Mouse (Mus musculus) kidney, postnatal 4 days (tissue): ENCODE results near the gene Rundc1.
A peak's percentile ranks its signal among the peaks of the same experiment; 100 is the strongest.
"Not testable (repeated sequence)": the region's sequence is repeated elsewhere in the genome, so short reads cannot be mapped to it uniquely, and the experiment has no call there.

Source experiments
- DNase-seq, 2 experiments: peaks; one replicate each; pipeline ENCODE4 v3.0.0; 2021; ENCODE audit warnings: mixed read lengths in 2 of 2

Gene Rundc1

DNA sequence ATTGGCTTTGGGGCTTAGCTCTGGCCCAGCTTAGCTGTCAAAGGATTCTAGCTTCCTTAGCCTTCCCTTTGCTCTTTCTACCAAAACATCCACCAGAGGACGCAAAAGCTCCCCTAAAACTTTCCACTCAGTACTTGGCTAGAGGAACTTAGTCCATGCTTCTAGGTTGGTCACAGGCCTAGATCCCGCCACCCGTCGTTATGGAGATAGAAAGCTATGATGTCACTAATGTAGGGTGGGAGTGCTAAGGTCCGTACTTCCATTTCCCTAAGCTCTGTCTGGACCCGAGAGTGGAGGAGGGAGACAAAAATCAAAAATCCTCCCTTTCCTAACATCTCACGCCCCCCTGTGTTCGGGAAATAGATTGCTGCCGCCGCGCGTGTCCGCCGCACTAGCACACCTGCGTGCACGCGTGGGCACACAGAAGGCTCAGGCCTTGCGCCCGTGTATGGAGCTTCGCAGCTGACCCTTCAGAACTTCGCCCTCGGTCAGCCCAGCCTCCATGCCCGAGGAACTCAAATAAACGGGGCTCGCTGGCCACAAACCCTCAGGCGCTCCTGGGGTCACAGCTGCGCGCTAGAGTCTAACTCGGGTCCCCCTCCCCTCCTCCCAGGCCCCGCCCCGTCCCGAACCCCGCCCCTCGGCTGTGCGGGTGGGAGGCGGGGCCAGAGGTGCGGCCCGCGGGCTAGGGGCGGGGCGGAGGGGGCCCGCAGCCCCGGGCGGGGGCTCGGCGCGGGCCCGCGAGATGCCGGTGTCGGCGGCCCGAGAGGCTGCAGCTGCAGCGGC is 42.8 kb downstream of the Rundc1 start:
- DNase-seq: peak; percentile 81 to 87

DNA sequence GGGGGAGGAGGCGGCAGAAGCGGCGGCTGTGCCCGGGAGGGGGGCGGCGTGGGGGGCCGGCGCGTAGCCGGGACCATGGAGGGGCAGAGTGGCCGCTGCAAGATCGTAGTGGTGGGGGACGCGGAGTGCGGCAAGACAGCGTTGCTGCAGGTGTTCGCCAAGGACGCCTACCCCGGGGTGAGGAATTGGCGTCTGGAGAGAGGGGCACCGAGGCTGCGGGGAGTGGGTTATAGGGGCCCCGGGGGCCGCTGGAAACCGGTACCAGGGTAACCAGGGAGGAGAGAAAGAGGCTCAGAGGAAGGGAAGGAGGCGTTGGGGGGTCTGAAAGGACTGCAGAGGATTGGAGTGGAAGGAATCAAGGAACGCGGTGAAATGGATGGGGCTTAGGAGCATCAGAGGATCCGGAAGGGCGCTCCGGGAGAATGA is 43.4 kb downstream of the Rundc1 start:
- no peak for DNase-seq

DNA sequence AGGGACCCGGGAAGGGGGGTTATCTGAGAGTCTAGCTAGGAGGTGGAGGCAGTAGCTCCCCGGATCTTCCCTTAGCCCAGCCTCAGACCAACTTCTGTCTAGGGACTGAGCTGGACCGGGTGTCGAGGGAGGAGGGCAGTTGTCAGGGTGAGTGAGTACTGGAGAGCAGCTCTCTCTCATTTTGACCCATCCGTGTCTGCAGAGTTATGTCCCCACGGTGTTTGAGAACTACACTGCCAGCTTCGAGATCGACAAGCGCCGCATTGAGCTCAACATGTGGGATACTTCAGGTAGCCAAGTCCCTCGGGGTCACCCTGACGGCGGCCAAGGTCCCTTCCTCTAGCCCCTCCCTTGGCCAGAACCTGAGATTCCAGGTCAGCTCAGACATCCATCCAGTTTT is 43.8 kb downstream of the Rundc1 start:
- DNase-seq: no peak

DNA sequence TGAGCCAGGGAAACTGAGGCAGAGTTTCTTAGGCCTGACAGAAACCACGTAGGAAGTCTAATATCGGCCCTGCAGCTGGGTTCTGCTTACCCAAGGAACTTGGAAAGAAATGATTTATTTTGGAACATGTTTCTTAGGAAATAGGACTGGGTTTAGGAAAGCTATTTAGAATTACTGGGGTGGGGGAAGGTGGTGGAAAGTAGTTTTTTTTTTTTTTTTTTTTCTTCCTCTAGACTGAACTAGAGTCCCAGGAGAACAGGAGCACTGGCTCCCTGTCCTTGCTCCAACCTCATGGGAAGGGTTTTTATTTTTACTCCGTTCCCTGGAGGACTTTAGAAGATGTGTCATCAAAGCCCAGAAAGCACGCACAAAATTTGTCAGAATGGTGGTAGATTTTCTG is 44.3 kb downstream of the Rundc1 start:
- DNase-seq: no peak

DNA sequence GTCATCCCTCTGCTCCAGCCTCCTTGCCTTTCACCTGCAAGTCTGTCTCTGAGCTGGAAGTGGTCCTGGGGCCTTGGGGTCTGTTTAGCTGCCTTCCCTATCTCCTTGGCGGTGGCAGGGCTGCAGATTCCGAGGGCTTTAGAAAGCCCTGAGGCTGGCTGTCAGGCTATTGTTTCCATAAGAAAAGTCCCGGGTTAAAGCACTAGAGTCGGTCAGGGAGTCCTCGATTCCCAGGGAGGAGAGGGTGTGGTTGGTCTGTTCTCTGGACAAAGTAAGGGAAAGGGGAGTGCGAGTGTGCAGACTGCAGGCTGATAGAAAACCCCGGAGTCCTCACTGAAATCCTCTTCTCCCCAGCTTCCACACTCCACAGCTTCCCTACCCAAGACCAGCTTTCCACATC is 45.3 kb downstream of the Rundc1 start:
- no peak for DNase-seq

DNA sequence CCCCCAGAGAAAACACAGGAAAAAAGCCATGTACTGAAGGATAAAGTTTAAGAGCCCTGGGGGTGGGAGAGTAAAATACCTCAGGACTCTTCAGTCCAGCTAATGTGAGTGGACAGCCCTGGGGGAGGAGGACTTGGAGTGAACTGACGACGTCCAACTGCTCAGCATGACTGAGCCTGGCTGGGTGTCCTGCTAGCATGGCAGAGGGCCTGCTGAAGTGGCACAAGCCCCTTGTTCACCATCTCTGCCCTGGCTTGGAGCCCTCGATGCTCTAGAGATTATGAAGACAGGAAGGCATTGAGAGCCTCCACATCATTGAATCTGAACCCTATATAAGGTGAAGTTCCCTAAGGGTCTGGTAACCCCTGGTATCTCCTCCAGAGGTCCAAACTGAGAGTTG is 47.0 kb downstream of the Rundc1 start:
- no peak for DNase-seq

DNA sequence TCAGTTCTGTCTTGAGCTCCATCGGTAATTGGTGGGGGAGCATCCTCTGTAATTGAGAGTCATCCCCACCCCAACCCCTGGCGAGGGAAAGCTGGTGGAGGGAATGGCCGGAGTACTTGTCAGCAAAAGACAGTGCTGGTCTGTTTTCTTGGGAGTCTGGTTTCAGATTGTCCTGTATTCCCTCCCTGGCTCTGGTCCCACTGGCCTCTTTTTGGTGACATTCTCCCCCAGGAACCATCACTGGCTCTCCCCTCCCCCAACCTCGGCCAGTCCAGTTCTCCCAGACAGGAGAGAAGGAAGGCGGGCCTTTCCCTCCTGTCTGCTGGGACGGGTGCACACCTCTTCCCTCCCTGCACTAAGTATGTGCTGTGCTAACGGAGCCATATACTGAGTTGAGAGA is 47.5 kb downstream of the Rundc1 start:
- peak in 1 of 2 experiments; percentile 37 for DNase-seq

DNA sequence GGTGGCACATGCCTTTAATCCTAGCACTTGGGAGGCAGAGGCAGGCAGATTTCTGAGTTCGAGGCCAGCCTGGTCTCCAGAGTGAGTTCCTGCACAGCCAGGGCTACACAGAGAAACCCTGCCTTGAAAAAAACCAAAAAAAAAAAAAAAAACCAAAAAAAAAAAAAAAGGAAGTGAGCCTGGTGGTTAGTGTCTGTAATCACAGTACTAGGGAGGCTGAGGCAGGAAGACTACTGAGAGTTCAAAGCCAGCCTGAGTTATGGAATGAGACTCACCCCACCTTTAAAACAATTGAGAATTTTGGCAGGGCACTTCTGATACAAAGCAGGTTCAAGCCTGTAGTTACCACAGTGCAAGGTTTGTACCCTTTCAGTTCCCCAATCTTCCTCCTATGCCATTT is 48.8 kb downstream of the Rundc1 start:
- DNase-seq: not testable (repeated sequence)

DNA sequence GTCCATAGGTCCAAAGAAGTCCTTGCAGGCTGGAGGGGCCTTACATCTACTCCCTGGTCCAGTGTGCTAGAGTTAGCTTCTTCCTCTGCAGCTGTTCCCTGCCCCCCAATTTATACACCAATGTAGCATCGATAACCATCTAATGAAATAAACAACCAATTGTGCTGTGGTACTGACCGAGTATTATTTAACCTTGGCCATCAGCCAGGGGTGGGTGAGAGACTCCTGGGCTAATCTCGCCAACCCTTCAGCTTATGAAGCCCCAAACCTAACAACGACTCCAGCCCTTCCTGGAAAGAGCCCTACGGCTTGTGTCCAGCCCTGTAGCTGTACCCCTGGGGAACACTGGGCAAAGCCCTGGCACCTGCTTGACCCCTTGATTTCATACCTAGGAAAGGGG is 49.4 kb downstream of the Rundc1 start:
- DNase-seq: no peak

DNA sequence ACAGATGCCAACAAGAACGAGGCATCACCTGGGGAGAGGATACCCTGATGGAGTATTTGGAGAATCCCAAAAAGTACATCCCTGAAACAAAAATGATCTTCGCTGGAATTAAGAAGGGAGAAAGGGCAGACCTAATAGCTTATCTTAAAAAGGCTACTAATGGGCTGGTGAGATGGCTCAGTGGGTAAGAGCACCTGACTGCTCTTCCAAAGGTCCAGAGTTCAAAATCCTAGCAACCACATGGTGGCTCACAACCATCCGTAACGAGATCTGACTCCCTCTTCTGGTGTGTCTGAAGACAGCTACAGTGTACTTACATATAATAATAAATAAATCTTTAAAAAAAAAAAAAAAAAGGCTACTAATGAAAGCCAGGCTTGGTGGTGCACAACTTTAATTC is 51.5 kb downstream of the Rundc1 start:
- DNase-seq: not testable (repeated sequence)

DNA sequence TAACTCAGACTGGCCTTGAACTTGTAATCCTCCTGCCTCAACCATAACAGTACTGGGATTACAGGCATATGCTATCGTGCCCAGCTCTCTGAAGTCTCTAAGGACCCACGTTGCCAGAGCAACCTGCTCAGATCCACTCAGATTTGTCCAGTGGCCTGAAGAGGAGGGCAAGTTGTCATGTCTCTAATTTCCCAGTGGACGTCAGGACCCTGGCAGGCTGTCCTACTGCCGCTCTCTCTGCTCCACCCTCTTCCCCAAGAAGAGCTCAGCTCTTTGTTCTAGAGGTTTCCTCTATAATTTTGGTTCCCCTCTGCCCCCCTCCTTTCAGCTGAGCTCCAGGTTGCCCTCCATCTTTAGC is 52.3 kb downstream of the Rundc1 start:
- no peak for DNase-seq

DNA sequence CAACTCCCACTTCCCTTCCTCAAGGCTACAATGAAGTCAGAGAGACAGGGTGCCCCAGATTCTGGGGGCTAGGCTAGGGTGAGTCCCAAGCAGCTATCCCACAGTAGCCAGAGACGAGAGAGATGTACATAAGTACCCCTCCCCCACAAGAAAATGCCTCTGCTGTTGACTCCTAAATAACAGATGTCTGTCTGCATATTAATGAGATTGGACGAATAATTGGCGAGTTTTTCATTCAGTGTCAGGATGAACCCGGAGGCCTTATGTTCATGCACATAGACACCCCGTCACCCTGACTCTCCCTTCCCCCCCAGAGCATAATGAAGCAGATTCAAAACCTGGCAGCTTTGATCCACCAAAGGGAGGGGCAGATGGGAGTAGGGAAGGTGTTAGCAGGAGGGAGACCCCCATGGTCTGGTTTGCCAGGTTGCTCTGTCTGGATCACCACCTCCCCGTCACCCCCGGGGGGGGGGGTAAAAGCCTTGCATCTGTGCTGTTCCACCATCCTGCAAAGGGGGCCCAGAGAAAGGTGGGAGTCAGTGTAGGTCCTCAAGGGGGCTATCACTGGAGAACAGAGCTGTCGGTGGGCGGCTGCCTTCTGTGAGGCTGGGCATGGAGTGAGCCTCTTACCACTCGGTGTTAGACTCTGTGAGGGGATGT is 52.8 kb downstream of the Rundc1 start:
- DNase-seq: no peak

DNA sequence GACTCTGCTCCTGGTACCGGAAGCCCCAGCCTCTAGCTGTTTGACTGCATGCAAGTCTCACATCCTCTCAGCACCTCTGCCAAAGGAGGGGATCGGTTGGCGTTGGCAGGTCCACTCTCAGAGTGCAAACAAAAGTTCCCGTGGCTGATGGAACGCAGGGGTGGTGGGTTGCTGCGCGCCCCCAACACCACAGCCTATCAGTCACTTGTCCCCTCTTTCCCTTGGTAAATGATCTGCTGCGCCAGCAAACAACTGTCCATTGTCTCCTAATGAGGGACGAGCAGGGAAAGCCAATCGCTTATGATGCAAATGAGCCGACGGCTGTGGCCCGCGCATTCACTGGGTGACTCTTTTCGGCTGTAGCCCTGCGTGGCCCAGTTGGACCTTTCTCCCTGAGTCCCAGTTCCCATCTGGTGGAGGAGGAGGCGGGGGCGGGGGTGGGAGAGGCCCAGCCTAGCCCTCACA is 54.3 kb downstream of the Rundc1 start:
- peak in 1 of 2 experiments; percentile 24 for DNase-seq

DNA sequence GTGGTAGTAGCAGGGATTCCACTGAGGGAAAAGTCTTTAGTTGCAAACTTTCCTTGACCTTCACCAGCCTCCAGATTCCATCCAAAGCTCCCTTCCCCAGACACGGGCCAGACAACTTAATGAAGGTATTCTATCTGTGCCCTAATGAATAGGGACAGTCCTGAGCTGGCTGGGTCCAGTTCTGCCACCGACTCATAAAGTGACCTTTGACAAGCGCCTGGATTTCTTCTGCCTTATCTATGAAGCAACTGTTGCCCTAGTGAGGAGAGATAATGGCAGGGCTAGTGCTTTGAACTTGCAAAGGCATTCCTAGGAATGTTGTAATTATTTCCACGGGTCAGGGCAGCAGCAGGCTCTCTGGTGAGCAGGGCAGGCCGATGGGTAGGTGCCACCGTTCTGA is 56.0 kb downstream of the Rundc1 start:
- DNase-seq: no peak

DNA sequence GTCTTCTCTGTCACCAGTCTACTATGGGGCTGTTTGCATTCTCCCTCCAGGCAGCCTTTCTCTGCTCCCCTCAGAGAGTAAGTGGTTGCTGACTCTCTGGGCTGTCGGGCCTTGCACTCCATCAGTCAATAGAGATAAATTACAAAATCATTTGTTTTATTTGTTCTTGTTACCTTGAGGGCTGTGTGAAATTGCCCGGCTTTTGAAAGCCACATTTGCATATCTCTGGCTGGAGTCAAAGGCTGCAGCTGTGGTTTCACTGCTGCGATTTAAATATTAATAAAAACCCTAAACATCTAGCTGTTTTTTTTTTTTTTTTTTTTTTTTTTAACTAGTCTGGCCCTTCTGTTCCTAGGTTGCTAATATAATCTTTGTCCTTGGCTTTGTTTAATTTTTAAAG is 58.9 kb downstream of the Rundc1 start:
- DNase-seq: no peak

DNA sequence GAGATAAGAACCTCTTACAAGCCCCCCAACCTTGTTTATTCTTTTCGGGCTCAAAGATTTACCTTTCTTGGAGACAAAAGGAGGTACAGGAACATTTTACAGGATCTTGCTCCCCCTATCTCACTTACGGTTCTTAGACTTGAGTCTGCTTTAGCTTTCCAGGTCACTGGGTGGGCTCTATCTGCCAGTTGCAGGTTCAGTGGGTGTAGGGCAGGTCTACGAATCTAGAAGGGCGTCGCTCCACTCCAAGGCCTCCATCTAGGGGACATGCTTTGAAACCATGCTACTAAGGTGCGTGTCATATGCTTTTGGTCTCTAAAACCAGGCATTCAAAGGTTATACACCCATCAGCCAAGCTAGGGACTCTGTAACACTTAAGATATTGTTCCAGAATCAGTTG is 59.4 kb downstream of the Rundc1 start:
- DNase-seq: no peak

DNA sequence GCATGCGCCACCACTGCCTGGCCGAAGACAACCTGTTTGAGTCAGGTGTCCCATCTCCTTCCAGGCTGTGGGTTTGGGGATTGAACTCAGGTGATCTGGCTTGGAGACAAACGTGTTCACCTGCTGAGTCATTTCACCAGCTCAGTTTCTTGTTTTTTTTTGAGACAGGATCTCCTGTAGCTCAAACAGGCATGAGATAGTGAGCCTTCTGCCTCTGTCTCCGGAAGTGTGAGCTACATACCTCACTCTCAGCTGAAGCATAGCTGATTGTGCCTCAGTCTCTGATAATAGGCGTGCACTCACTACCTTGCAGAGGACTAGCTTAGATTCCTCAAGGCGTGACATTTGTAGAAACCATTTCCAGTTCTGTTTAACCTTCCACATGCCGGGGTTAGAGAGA is 59.9 kb downstream of the Rundc1 start:
- no peak for DNase-seq
